Mouse (Mus musculus): ENCODE results near the gene Igdcc4.

GRCm38 (mm10) chr9:65070587-65070986 lies 30.7 kb upstream of the Igdcc4 start:
- TF ChIP-seq POLR2A (IDR thresholded peaks at IDR 0.05; ENCODE audit: borderline replicate concordance, control insufficient read depth, low read depth, low read length) (no peak), CTCF (IDR thresholded peaks at IDR 0.05; ENCODE audit: control insufficient read depth, insufficient read depth, low read length) (no peak)
